Mouse (Mus musculus) cerebellum, postnatal 36 days (tissue): ENCODE measurements around the gene Stil.

Experiments
- DNase-seq, 2 experiments: peaks; one replicate each; pipeline ENCODE4 v3.0.0; 2021 to 2022; ENCODE audit warnings: mixed read lengths in 2 of 2

Gene Stil

DNA sequence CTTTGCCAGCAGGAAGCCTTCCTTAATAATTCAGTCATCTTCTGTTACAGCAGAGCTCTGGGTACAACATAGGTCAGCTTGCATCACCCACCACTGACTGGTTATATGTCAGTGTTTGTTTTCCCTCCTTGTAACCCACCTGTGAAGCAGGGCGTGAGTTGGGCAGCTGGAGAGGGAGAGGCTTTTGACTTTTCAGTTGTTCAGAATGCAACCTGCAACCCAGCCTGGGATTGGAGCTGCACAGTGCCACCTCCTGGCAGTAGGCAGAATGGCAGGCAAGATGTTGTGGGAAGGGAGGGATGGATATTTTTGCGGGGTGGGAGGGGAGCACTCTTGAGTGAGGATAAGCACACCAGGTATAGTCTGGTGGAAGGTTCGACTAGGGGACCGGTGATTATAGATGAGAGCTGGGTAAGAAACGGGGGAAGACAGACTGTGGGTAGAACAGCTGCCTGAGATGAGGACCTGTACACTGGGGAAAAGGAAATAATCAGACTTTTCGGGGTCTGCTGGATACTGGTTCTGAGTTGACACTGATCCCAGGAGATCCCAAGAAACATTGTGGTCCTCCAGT, 85.7 kb downstream of the Stil start:
- DNase-seq: peak; percentile 36 to 47

DNA sequence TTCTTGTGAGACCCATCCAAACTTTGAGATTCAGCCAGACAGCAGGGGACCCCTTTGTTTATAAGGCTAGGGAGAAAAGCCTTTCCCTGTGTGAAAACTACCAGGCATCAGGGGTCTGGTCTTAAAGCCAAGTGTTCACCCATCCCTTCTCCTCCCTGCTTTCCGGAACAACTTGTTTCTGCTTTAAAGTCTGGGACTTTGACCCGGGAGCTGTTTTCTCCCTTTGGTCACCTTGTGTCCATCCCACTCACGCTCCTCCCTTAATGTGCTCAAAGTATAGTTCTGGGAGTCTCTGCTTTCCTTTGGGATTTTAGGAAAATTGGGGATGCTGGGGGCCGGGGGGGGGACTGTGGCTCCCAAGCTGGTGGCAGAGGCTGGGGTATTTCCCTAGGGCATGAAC, 86.3 kb downstream of the Stil start:
- no peak for DNase-seq

DNA sequence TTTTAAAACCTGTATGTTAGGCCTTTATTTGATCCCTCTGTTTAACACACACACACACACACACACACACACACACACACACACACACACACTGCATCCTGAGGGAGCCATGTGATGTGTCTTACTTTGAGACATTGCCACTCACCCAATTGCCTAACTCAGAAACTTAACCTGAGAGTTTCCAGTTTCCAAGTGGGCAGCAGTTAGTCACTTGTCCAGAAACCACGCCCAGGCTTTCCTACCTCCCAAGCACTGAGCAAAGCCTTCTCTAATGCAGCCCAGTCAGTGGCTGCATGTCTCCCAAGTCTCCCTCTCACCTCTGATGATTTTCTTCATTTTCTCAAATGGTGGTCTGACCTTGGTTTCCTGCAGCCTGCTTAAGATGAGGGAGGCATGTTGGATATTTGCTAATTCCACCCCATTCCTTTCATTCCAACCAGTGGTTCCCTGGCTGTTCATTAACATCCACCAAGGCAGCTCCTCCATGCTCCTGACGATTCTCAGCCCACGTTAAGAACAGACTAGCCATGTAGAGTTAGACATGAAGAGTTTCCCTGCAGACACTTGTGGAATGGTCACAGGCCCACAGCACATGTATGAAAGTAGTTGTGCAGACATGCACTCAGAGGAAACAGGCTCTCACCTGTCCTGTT, 86.9 kb downstream of the Stil start:
- no peak for DNase-seq

DNA sequence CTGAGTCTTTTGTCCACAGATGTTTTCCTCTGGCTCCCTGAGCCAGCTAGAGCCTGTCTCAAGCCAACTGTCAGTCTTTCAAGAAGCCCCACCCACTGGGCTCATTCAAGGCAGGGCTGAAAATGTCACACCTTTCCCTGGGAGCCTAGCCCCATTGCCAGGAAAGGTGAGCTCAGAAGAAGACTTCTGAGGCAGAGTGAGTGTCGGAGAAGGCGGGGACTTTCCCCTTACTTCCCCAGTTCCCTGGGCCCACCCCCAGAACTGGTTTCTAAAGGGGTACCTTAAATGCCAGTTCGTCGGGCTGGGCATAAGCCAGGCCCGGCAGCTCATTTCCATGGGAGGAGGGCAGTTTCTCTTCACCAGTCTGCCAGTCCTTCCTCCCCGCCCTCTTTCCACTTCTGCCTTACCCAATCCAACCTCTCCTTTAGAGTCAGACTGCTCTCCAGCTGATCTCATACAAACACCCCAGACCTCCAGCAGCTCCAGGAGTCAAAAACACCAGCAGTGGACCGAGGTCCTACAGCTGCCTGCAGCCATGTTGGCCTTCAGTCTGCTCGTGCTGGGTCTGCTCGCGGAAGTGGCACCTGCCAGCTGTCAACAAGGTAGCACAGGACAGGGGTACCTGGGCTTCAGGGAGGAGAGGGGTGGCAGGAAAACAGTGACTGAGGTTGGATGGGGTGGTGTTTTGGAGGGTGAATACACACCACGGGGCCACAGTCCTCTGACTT, 88.8 kb downstream of the Stil start, which contains the start of gene Pdzk1ip1:
Pdzk1ip1 (plus strand) TSS at position 98 of the 728 bp plus-strand sequence.
- no peak for DNase-seq

DNA sequence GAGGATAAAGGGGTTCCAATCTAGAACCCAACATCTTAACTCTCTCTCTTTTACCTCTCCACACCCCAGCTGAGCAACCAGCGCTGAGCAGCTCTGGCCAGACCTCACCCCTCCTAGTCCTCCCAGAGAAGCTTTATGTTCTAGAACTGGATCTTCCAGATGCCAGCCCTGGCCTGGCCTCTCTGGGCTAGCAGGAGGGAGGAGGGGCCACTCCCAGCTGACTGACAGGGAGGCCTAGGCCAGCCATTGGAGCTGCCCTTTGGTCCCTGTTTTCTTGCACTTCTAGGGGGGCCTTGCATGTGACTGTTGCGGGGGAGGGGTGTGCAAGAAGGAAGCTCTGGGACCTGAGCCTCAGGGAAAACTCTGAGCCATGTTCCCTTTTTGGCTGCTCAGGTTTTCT, 90.6 kb downstream of the Stil start:
- no peak for DNase-seq

DNA sequence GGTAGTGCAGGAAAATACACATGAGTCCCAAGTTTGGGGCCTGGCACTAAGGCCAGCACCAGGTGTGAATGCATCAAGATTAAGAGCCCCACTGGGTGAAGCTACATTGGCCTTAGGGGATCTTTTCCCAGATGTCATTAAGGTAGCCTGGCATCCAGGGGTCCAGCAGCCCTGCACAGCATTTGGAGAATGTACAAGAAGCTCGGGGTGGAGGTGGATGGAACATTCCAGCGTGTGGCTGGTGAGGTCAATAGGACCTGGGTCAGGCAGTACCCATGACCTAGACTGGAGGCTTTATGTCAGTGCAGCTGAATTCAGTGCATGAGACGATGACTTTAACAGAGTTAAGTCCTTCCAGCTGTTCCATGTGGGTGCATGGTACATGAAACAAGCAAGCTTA, 91.8 kb downstream of the Stil start:
- DNase-seq: no peak
